In the genomic region with DNA sequence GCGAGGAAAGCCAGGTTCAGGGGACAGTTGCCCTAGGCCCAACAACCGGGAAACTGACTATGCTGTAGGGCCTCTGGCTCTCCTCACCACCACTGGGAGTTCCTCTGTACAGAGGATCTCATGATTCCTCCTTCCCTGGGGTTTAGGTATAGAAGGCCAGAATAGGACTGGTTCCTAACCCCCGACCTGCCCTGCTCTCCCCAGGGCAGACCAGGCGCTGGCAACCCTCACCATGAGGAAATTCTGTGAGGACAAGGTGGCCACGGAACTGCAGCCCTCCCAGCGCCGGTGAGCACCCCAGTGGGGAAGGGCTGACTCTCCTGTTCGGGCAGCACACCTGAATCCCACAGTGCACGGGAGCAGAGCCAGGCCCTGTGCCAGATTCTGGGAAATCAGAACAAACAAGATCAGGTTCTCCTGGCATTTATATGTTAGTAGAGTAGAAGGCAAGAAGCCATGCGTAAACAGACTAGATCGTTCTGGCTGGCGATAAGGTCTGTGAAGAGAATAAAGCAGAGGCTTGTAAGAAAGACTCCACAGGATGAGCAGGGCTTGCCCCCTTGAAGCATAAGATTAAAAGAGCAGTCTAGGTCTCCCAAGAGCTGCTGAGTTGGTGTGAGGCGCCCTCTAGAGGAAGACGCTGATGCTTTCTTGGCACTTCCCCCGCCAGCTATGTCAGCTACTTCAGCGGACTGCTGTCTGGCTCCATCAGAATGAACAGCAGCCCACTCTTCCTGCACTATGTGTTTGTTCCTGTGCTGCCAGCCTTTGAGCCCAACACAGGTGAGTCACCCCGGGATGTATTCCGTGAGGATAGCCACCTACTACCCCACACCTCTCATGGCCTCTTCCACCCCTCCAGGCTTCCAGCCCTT, we compare ENCODE assay signal across 8 mouse cellular contexts. TPM values are rescaled to one million over a fixed set of nuclear protein-coding genes. Genes with fewer than 3 reads are reported as not detected.
A peak's percentile ranks its signal among the peaks of the same experiment; 100 is the strongest.
DNase-seq lines count a peak whose midpoint lies in the region; ATAC-seq and TF ChIP-seq lines count a peak whose summit lies in the region.

No protein-coding gene starts in this region.

- peak overlapping the region; percentile 40; the same call in 1 of the 2 replicates for H3K9ac ChIP-seq in embryonic facial prominence, embryonic 13.5 days
- H3K9ac ChIP-seq in heart, embryonic 13.5 days: peak overlapping the region; percentile 30
- H3K9ac ChIP-seq in lung, embryonic 14.5 days: no peak overlapping the region

- H3K27me3 ChIP-seq in embryonic facial prominence, embryonic 13.5 days: peaks cover 13% of the 10 kb centered on the region
- 0 out of 2 replicates have a peak, but pooled peaks cover 15% of the 10 kb centered on the region for H3K27me3 ChIP-seq in heart, embryonic 13.5 days (replicated peaks)
- H3K27me3 ChIP-seq in lung, embryonic 14.5 days (ENCODE audit: insufficient read depth, low read length): no peaks in the 10 kb centered on the region

- ATAC-seq in embryonic facial prominence, embryonic 13.5 days (ENCODE audit: insufficient number of reproducible peaks, insufficient read depth, low FRiP score, low TSS enrichment, low read depth): no peak
- no peak for ATAC-seq in heart, embryonic 13.5 days (ENCODE audit: extremely low read depth, insufficient number of reproducible peaks, low FRiP score, low TSS enrichment)
- peak; percentile 32; the same call in 1 of the 2 replicates for ATAC-seq in lung, embryonic 14.5 days (ENCODE audit: insufficient read depth)

- H3K36me3 ChIP-seq in embryonic facial prominence, embryonic 13.5 days: peaks cover 88% of the 10 kb centered on the region
- H3K36me3 ChIP-seq in heart, embryonic 13.5 days: peaks cover 79% of the 10 kb centered on the region
- H3K36me3 ChIP-seq in lung, embryonic 14.5 days (ENCODE audit: insufficient read depth): peaks cover 89% of the 10 kb centered on the region

- DNase-seq in ES-CJ7 (ENCODE audit: low read depth, low spot score): peak; percentile 88
- DNase-seq in adrenal gland, postnatal 36 days: peak; percentile 78 to 86
- peak; percentile 80 to 87 for DNase-seq in kidney, postnatal 36 days
- peak; percentile 94 for DNase-seq in lung, embryonic 14.5 days
- DNase-seq in retina, postnatal 1 day: peak; percentile 87
- DNase-seq in urinary bladder, postnatal 4 days (ENCODE audit: low spot score in 2 of 2): peak; percentile 67 to 85

- peak; percentile 84 for TF ChIP-seq CTCF in lung, embryonic 14.5 days (IDR thresholded peaks at IDR 0.05; ENCODE audit: low read depth)

- 0 out of 2 replicates have a peak overlapping the region, but pooled peaks have one; percentile 11 for H3K4me2 ChIP-seq in embryonic facial prominence, embryonic 13.5 days
- H3K4me2 ChIP-seq in heart, embryonic 13.5 days: no peak overlapping the region
- no peak overlapping the region for H3K4me2 ChIP-seq in lung, embryonic 14.5 days

- no peak overlapping the region for H3K4me3 ChIP-seq in embryonic facial prominence, embryonic 13.5 days
- H3K4me3 ChIP-seq in heart, embryonic 13.5 days: no peak overlapping the region
- H3K4me3 ChIP-seq in lung, embryonic 14.5 days (ENCODE audit: low read depth, low read length): no peak overlapping the region

- WGBS in embryonic facial prominence, embryonic 13.5 days: 55% methylated on average over 18 of the region's 18 CpGs
- WGBS in heart, embryonic 13.5 days: 51% methylated on average over 18 of the region's 18 CpGs
- WGBS in lung, embryonic 14.5 days: 43% methylated on average over 18 of the region's 18 CpGs

- peaks cover 56% of the 10 kb centered on the region for H3K4me1 ChIP-seq in embryonic facial prominence, embryonic 13.5 days
- H3K4me1 ChIP-seq in heart, embryonic 13.5 days: peaks cover 60% of the 10 kb centered on the region
- peaks cover 21% of the 10 kb centered on the region for H3K4me1 ChIP-seq in lung, embryonic 14.5 days (ENCODE audit: insufficient read depth)

- H3K27ac ChIP-seq in embryonic facial prominence, embryonic 13.5 days: peak overlapping the region; percentile 62
- H3K27ac ChIP-seq in heart, embryonic 13.5 days (replicated peaks): peak overlapping the region; percentile 22; the same call in 1 of the 2 replicates
- peak overlapping the region; percentile 46; the same call in 1 of the 2 replicates for H3K27ac ChIP-seq in lung, embryonic 14.5 days (ENCODE audit: low read depth)

- H3K9me3 ChIP-seq in embryonic facial prominence, embryonic 13.5 days: no peaks in the 10 kb centered on the region
- H3K9me3 ChIP-seq in heart, embryonic 13.5 days: no peaks in the 10 kb centered on the region
- no peaks in the 10 kb centered on the region for H3K9me3 ChIP-seq in lung, embryonic 14.5 days (ENCODE audit: low read depth, low read length)

RNA-seq across cellular contexts. Expression of gene Tns2, which starts 8.7 kb away (rescaled TPM):
- total RNA-seq in adrenal gland, postnatal 36 days (2021): 10 to 100 TPM; 68.4 to 87.6 TPM
- 40.1 and 49.3 TPM in 2 replicates for polyA plus RNA-seq in embryonic facial prominence, embryonic 13.5 days (2015; fragmentation: Nextera tagmentation; extraction: Ambion mirVana)
- polyA plus RNA-seq in heart, embryonic 13.5 days (2015; fragmentation: Nextera tagmentation; extraction: Ambion mirVana): 26.3 and 32.5 TPM in 2 replicates
- 48.3 and 56.9 TPM in 2 replicates for polyA plus RNA-seq in lung, embryonic 14.5 days (2014; fragmentation: Nextera tagmentation; extraction: Ambion mirVana)

RNA-seq across cellular contexts. Expression of gene Spryd3, which starts 27.1 kb away (rescaled TPM):
- 10 to 100 TPM; 34.4 to 42.4 TPM for total RNA-seq in adrenal gland, postnatal 36 days (2021)
- polyA plus RNA-seq in embryonic facial prominence, embryonic 13.5 days (2015; fragmentation: Nextera tagmentation; extraction: Ambion mirVana): 20.4 and 21.6 TPM in 2 replicates
- 19.5 and 20.0 TPM in 2 replicates for polyA plus RNA-seq in heart, embryonic 13.5 days (2015; fragmentation: Nextera tagmentation; extraction: Ambion mirVana)
- 11.5 and 13.6 TPM in 2 replicates for polyA plus RNA-seq in lung, embryonic 14.5 days (2014; fragmentation: Nextera tagmentation; extraction: Ambion mirVana)

RNA-seq across cellular contexts. Expression of gene Igfbp6, which starts 35.3 kb away (rescaled TPM):
- total RNA-seq in adrenal gland, postnatal 36 days (2021): 10 to 100 TPM; 43.4 to 51.3 TPM
- 1.1 and 1.9 TPM in 2 replicates for polyA plus RNA-seq in embryonic facial prominence, embryonic 13.5 days (2015; fragmentation: Nextera tagmentation; extraction: Ambion mirVana)
- polyA plus RNA-seq in heart, embryonic 13.5 days (2015; fragmentation: Nextera tagmentation; extraction: Ambion mirVana): 3.5 and 3.7 TPM in 2 replicates
- 6.8 and 7.2 TPM in 2 replicates for polyA plus RNA-seq in lung, embryonic 14.5 days (2014; fragmentation: Nextera tagmentation; extraction: Ambion mirVana)

RNA-seq across cellular contexts. Expression of gene Eif4b, which starts 35.3 kb away (rescaled TPM):
- total RNA-seq in adrenal gland, postnatal 36 days (2021): 100 to 1,000 TPM; 225 to 261 TPM
- 120 and 129 TPM in 2 replicates for polyA plus RNA-seq in embryonic facial prominence, embryonic 13.5 days (2015; fragmentation: Nextera tagmentation; extraction: Ambion mirVana)
- 65.7 and 72.3 TPM in 2 replicates for polyA plus RNA-seq in heart, embryonic 13.5 days (2015; fragmentation: Nextera tagmentation; extraction: Ambion mirVana)
- 134 and 137 TPM in 2 replicates for polyA plus RNA-seq in lung, embryonic 14.5 days (2014; fragmentation: Nextera tagmentation; extraction: Ambion mirVana)

RNA-seq across cellular contexts. Expression of gene Soat2, which starts 41.4 kb away (rescaled TPM):
- under 1 TPM; 0.40 to 0.49 TPM for total RNA-seq in adrenal gland, postnatal 36 days (2021)
- polyA plus RNA-seq in embryonic facial prominence, embryonic 13.5 days (2015; fragmentation: Nextera tagmentation; extraction: Ambion mirVana): 0.88 TPM in 1 of 2 replicates, not detected in the other
- 0.53 and 1.5 TPM in 2 replicates for polyA plus RNA-seq in heart, embryonic 13.5 days (2015; fragmentation: Nextera tagmentation; extraction: Ambion mirVana)
- 0.16 and 0.19 TPM in 2 replicates for polyA plus RNA-seq in lung, embryonic 14.5 days (2014; fragmentation: Nextera tagmentation; extraction: Ambion mirVana)
